Mouse (Mus musculus): ENCODE data around the gene Alg13.

DNA sequence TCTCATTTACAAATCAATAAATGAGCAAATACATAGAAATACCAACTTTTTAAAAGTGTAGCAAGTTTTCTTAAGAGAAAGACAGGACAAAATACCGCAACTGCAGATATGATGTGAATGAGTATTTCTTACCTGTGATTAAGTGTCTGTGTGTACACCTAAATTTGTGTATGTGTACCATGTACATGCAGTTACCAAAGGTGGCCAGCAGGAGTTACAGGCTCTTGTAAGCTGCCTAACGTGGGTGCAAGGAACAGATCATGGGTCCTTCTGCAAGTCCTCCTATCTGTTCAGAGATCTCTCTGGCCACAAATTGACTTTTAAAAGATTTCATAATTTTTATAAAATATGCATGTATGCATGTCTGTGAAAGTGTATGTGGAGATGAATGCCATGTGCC is 11.9 kb upstream of the Alg13 start:
- TF ChIP-seq CTCF (IDR thresholded peaks at IDR 0.05; ENCODE audit: low read depth) (no peak), EP300 (optimal IDR thresholded peaks at IDR 0.05) (no peak)

Measured in stomach, postnatal 0 days (tissue).